Mouse (Mus musculus) T-helper 1 cell (primary cell): Measurements from ENCODE around the gene Disp1.

ENCODE experiments used
- in situ Hi-C: fragments of 300-600 bp; cut with MboI, MseI; formaldehyde crosslinking; loops from one replicate; pipeline ENCODE4 v1.15.1; 2025; ENCODE audit warnings: high pct_unique_total_duplicates

Gene Disp1

GRCm38 (mm10) chr1:183163512-183164189 is 57.7 kb downstream of the Disp1 start:
- in situ Hi-C loops: no loop called here

DNA sequence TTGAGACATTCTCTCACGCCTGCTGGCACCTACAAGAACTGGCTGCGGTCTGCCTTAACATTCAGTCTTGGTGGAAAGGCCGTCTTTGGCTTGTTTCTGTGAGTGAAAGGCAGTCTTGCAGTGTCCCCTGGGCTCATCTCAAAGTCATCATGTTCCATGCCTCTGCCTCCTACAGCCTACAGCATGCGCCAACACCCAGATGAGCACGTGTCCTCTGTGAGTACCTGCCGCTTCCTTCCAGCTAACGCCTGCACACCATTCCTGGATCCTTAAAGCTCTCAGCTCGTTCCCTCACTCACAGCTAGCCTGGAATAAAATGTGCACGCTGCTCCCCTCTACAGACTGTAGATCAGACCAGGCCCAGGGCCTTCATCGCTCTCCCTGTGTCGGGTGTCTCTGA is 60.3 kb downstream of the Disp1 start:
- in situ Hi-C loops: no loop called here

- in situ Hi-C loops: no loop called here
These were observed 61.1 kb downstream of the Disp1 start for GRCm38 (mm10) chr1:183160188-183160587.

DNA sequence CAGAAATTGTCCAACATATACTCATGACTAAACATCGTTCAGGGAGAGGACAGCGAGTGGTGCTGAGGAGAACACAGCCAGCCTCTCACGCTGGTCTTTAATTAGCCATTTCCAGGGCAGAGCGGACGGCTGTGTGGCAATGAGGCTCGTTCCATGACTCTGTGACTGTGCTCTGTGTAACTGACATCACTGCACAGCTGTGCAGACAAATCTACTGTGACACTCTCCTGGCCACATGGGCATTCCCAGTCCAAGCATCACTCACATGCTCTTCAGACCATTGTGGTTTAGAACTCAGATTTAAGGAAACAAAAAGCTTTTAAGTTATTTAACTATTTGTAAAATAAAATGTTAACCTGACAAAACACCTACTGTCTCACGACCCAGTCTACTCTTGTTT is 62.1 kb downstream of the Disp1 start:
- in situ Hi-C loops: no loop called here

- in situ Hi-C loops: no loop called here
These were observed 65.7 kb downstream of the Disp1 start for GRCm38 (mm10) chr1:183155600-183155999.

- in situ Hi-C loops: no loop called here
These were observed 66.8 kb downstream of the Disp1 start for GRCm38 (mm10) chr1:183154296-183155204.

DNA sequence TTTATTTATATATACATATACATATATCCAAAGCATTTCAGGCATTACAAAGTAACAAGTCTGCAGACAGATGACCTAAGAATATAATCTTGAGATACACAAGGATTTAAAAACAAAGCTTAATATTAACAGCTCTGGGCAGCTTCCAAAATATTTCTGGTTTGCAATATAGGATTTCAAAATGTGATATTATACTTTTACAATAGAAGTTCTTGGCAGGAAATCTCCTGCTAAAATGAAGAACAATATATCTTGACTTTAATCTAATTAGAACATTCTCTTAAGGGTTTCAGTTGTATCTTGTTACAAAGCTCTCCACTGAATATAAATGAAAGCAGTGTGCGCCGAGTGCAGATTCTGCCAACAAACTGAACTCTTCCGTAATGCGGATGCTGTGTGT is 68.0 kb downstream of the Disp1 start:
- in situ Hi-C loops: no loop called here

DNA sequence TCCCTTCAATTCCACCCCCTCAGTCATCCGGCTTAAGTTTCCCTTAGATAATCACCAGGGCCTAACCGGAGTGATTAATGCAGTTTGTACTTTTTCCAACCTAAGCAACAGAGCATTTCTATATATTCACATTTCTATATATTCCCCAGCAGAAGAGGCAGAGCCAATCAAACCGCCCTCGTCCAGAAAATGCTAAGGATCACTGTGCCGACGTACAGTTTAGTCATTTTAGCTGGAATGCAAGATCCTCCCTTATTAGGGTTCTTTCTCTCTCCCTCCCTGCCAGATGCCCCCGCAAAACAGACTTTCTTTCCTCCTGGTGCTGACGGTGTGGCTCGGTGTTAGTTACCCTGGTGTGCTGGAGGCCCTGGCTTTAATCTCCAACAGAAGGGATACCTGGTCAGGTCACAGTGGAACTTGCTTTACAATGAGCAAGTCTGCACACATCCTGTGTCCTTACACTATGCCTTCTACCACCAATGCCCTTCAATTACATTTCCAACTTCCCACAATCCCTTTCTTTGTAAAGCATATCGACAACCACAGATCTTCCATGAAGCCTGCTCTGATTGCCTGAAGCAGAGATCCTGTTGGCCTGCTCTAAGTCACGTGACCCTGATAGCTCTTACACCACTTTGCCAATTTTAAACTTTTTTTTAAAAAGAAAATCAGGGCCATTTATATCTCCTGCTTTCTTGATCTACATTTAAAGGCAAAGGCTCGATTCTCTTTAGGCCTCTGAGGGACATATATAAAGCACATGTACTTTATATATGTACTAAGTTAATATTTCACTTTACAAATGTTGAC is 69.6 kb downstream of the Disp1 start:
- in situ Hi-C loops: no loop called here

- in situ Hi-C loops: no loop called here
These were observed 70.9 kb downstream of the Disp1 start for GRCm38 (mm10) chr1:183150379-183150840.

GRCm38 (mm10) chr1:183149571-183150105 is 71.7 kb downstream of the Disp1 start:
- in situ Hi-C loops: no loop called here

- in situ Hi-C loops: no loop called here
These were observed 73.9 kb downstream of the Disp1 start for GRCm38 (mm10) chr1:183147438-183147841.

GRCm38 (mm10) chr1:183146795-183147194 is 74.5 kb downstream of the Disp1 start:
- in situ Hi-C loops: no loop called here

DNA sequence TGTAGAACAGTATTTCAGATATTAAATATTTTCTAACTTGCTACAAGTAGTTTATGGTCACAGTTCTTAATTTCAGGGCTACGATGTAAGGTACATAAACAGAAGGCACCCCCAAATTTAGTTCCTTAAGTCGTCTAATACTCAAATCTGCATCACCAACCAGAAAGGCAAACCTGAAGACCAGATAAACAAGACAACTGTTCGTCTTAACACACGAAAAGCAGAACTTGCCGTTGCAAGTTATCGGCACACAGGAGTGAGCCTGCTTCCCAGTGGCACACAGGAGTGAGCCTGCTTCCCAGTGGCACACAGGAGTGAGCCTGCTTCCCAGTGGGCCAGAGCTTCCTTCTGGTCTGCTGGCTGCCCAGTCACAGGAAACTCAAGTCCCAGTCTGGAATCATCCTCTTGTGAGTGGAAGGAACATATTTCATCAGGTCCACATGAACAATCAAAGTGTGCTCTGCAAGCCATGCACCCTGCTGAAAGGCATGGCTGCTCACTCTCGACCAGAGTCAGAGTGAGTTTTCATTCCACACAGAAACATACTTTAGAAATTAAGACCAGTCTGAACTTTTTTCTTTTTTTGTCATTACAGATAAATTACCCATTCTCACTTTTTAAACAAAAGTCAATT is 75.1 kb downstream of the Disp1 start:
- in situ Hi-C loops: no loop called here

GRCm38 (mm10) chr1:183144602-183145205 is 76.6 kb downstream of the Disp1 start:
- in situ Hi-C loops: no loop called here

DNA sequence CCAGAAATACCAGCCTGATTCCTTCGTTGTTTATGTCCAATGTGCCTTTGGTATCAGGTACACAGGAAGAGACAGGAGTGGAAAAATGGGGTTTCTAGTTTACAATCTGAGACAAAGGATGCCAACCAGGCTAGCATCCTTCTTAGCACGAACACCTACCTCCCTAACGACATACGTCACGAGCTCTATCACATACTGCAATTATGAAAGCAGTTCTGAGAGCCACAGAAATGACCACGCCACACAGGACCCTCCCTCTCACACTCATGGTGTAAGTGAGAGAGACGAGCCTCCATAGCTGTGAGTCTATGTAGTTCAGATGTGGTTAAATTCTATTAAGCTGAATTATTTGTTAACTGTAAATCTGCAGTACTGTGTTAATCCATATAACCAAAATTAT is 78.1 kb downstream of the Disp1 start:
- in situ Hi-C loops: no loop called here

- in situ Hi-C loops: no loop called here
These were observed 78.8 kb downstream of the Disp1 start for GRCm38 (mm10) chr1:183142566-183142965.

GRCm38 (mm10) chr1:183141329-183141728 is 80.0 kb downstream of the Disp1 start:
- in situ Hi-C loops: no loop called here

DNA sequence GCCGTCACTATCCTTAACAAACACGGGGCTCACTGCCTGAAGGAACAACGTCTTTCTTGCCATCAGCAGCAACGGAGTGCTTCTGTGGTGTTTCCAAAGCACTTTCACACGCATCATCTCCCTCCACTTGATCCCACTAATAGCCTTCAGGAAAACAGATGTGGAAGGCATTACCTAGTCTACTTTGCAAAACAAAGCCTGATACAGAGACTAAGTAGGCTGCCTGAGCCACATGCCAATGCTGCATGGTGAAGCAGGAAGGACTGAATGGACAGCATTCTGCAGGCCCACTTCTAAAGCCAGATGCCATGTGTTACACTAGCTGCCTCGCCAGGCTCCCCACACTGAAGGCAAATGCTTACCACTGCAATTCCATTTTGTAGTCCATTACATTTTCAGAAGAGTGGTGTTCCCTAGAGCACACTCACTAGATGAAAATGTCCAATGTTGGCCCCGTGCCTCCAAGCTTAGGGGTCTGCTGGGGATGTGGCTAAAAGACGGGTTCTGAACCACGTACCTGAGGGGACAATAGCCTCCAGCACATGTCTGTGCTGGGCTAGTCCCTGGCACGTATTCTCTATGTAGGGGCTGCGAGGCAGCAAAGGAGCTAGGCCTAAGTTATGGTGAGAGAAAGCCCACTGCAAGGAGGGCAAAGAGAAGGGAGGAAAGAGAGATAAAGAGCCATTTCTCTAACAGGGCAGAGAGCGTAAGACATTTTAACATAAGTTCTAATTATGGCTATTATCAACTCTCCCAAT is 80.6 kb downstream of the Disp1 start:
- in situ Hi-C loops: no loop called here

- in situ Hi-C loops: no loop called here
These were observed 83.2 kb downstream of the Disp1 start for GRCm38 (mm10) chr1:183138088-183138487.

DNA sequence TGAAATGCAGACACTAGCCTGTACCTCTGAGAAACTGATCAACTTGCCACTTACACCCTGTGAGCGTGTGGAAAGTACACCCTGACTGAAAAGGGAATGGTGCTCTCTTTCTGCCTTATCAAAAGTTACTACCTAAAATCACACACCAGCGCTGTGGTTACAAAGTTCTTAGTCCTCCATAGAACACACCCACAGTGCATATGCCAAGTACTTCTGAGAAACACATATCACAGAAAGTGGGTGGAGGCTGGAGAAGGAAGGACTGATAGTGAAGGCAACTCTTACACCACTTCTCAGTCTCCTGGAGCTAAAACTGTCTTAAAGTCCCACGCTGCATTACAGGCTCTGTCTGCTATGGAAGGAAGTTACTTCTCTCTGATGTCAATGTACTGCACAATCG is 86.9 kb downstream of the Disp1 start:
- in situ Hi-C loops: no loop called here
